Mouse (Mus musculus) intestine, embryonic 16.5 days (tissue): ENCODE results near the gene Hist1h2br. TPM values are rescaled to one million over a fixed set of nuclear protein-coding genes. Genes with fewer than 3 reads are reported as not detected.
"Not testable (repeated sequence)": the region's sequence is repeated elsewhere in the genome, so short reads cannot be mapped to it uniquely, and the experiment has no call there.

Experiments
- ATAC-seq: fragments of 200-750 bp; cut with Nextera tagmentation; 2 replicates; pipeline ENCODE4 v1.8.0; 2017; ENCODE audit warnings: moderate TSS enrichment, moderate library complexity
- H3K27ac ChIP-seq: fragments of 300-500 bp; sonication (generic); 2 replicates; pipeline ENCODE4 v1.5.1; 2014; ENCODE audit warnings: mild to moderate bottlenecking, low read length
- H3K27me3 ChIP-seq: fragments of 300-500 bp; sonication (generic); replicated peaks from 2 replicates; pipeline ENCODE4 v1.6.1; 2014; ENCODE audit warnings: low read length, control low read depth, mixed read lengths; ENCODE audit not compliant: control insufficient read depth, insufficient read depth
- H3K36me3 ChIP-seq: fragments of 300-500 bp; sonication (generic); 2 replicates; pipeline ENCODE4 v1.6.1; 2014; ENCODE audit warnings: low read length, control low read depth; ENCODE audit not compliant: control insufficient read depth, insufficient read depth
- H3K4me1 ChIP-seq: fragments of 300-500 bp; sonication (generic); 2 replicates; pipeline ENCODE4 v1.6.1; 2014; ENCODE audit warnings: low read length, control low read depth, mixed read lengths; ENCODE audit not compliant: control insufficient read depth, insufficient read depth
- H3K4me2 ChIP-seq: fragments of 300-500 bp; sonication (generic); 2 replicates; pipeline ENCODE4 v1.6.1; 2014; ENCODE audit warnings: low read depth, low read length, control low read depth
- H3K4me3 ChIP-seq: fragments of 300-500 bp; sonication (generic); 2 replicates; pipeline ENCODE4 v1.5.1; 2014; ENCODE audit warnings: mild to moderate bottlenecking, low read length
- H3K9ac ChIP-seq: fragments of 300-500 bp; sonication (generic); 2 replicates; pipeline ENCODE4 v1.6.1; 2014; ENCODE audit warnings: low read depth, low read length
- H3K9me3 ChIP-seq: fragments of 300-500 bp; sonication (generic); 2 replicates; pipeline ENCODE4 v1.6.1; 2016; ENCODE audit warnings: low read length, control low read depth; ENCODE audit not compliant: control insufficient read depth
- WGBS: fragments of 180-500 bp; shearing (Covaris S2); extraction: QIAGEN DNeasy Blood & Tissue Kit; methylation state at CpG from one replicate; pipeline ENCODE4 v1.1.7; 2014; 5-methylcytosine and 5-hydroxymethylcytosine counted together
- polyA plus RNA-seq: library from polyadenylated mRNA; unstranded; fragments of >200 nt; fragmentation: Nextera tagmentation; extraction: Ambion mirVana; gene quantifications from 2 replicates; pipeline ENCODE4 v1.2.1, GENCODE M21; 2015

Hist1h2br gene
- polyA plus RNA-seq, 1 experiment from 2014 or later = 15.5 TPM

DNA sequence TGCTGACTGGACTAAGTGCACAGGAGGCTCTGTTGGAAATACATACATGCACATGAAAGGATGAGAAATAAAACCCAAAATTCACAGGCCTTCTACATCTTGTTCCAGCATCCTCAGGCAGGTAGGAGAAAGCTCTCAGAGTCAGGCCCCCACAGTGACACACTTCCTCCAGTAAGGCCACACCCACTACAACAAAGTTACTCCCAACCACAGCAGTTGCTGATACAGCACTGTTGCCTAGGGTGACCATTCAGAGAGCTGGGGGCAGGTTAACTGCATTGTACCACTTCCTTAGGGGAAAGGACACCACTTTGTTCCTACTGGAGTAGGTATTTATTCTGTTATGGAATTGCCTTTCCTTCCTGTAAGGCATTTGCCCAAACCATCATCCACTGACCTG is 36.4 kb upstream of the Hist1h2br start:
- H3K9me3 ChIP-seq, ATAC-seq, H3K4me1 ChIP-seq: not testable (repeated sequence)

DNA sequence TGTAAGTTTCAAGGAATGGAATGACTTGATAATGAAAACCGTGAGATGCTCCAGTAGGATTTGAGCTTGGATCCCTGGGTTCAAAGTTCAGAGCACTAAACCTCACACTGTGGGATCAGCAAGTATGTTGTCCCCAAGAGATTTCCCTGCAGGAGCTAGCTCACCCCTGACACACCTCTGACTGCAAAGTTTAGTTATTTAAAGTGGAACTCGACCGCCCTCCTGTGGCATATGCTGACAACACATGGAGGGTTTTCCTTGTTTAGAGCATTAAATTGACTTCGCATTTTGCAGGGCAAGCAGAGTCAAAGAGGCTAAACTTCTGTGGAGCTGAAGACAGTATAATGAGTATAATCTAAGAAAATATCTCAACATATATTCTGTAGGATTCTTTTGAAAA is 30.5 kb upstream of the Hist1h2br start:
- H3K4me3 ChIP-seq, H3K27ac ChIP-seq, H3K36me3 ChIP-seq, H3K4me2 ChIP-seq, H3K9me3 ChIP-seq, H3K27me3 ChIP-seq, H3K4me1 ChIP-seq, H3K9ac ChIP-seq: not testable (repeated sequence)
- peak; percentile 84 for ATAC-seq
- no CpG with 5 or more reads among the region's 4 CpGs for WGBS

More for the DNA sequence above, 36.4 kb upstream of the Hist1h2br start:
- not testable (repeated sequence) for H3K4me3 ChIP-seq, H3K9ac ChIP-seq, H3K4me2 ChIP-seq, H3K36me3 ChIP-seq, H3K27ac ChIP-seq, H3K27me3 ChIP-seq

DNA sequence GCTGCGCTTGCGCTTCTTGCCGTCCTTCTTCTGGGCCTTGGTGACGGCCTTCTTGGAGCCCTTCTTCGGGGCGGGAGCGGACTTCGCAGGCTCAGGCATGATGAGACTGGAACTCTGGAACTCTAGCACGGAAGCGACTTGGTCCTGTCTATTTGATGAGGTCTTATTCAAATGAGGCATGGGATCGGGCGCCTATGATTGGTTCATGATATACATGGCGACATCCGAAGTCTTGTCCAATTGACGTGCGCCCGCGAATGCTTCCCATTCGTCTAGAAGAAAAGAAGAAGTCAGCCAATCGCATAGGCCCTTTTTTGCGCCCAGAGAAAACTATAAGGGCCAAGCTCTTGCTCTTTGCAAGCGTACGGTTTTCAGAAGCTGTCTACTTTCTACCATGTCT is 23.5 kb upstream of the Hist1h2br start, which contains the start of the genes Hist1h2bq and Hist1h2ao:
TSS of gene Hist1h2bq (minus strand) at position 125 of the 400 bp plus-strand sequence.
TSS of gene Hist1h2ao (plus strand) at position 393 of the 400 bp plus-strand sequence.
- H3K4me1 ChIP-seq, H3K27ac ChIP-seq, H3K4me2 ChIP-seq, H3K9me3 ChIP-seq, H3K36me3 ChIP-seq, H3K4me3 ChIP-seq, H3K27me3 ChIP-seq, H3K9ac ChIP-seq: not testable (repeated sequence)
- WGBS = no CpG with 5 or more reads among the region's 23 CpGs
- ATAC-seq = peak; percentile 95

DNA sequence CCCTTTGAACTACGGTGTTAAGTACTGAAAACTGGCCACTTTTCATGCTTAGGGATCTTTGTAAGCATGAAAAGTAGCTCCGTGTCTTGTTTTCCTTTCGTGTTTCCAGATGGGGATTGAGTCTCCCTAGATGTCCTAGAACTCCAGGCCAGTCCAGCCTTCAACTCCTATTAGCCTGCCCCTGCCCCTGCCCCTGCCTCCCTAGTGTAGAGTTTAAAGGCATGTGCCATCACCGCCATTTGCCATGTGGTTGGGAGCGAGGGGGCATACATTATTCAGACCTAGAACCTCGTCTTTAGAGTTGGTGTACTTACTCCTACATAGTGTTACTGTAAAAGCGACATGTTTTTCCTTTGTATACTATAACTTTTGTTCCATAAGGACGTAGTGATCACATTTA is 22.5 kb upstream of the Hist1h2br start:
- not testable (repeated sequence) for H3K27me3 ChIP-seq, H3K36me3 ChIP-seq, H3K9me3 ChIP-seq, H3K4me3 ChIP-seq, H3K4me2 ChIP-seq, H3K9ac ChIP-seq, H3K4me1 ChIP-seq, H3K27ac ChIP-seq
- ATAC-seq = peak; percentile 19
- no CpG with 5 or more reads among the region's 8 CpGs for WGBS

GRCm38 (mm10) chr13:21811539-21811938 is 22.0 kb upstream of the Hist1h2br start, which contains the start of gene Hist1h4m:
TSS of gene Hist1h4m (plus strand) at chr13:21811746.
- not testable (repeated sequence) for H3K36me3 ChIP-seq, H3K4me1 ChIP-seq, H3K4me2 ChIP-seq, H3K27ac ChIP-seq, H3K9ac ChIP-seq, H3K27me3 ChIP-seq, H3K9me3 ChIP-seq, H3K4me3 ChIP-seq
- no CpG with 5 or more reads among the region's 24 CpGs for WGBS
- ATAC-seq = peak; percentile 47

DNA sequence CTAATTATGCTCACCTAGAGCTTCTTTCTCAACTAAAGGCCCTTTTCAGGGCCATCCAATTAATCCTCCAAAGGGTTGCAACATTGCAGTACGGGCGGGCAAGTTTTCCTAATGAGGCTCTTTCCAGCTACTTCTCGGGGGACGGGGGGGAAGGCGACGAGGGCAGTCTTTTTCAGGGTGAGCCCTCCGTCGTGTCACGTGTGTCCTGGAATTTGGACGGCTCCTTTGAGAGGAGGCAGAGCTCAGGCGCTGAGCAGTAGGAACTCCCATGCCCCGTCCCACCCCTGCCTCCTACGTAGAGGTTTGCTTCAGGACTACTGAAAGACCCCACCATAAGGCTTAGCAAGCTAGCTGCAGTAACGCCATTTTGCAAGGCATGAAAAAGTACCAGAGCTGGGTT is 21.5 kb upstream of the Hist1h2br start:
- H3K4me1 ChIP-seq, H3K27me3 ChIP-seq, H3K4me3 ChIP-seq, H3K9ac ChIP-seq, H3K4me2 ChIP-seq, H3K36me3 ChIP-seq, H3K27ac ChIP-seq, H3K9me3 ChIP-seq: not testable (repeated sequence)
- WGBS = 0% methylated on average over 14 of the region's 14 CpGs
- peak; percentile 60 for ATAC-seq

- not testable (repeated sequence) for H3K27ac ChIP-seq, H3K4me1 ChIP-seq, H3K27me3 ChIP-seq, H3K4me3 ChIP-seq, H3K9ac ChIP-seq, H3K9me3 ChIP-seq, H3K36me3 ChIP-seq, H3K4me2 ChIP-seq
- peak; percentile 42; the same call in 1 of the 2 replicates for ATAC-seq
- 71% methylated on average over 7 of the region's 16 CpGs for WGBS
Measured at GRCm38 (mm10) chr13:21820082-21820890, 13.3 kb upstream of the Hist1h2br start.

- 67% methylated on average over 3 of the region's 3 CpGs for WGBS
- no peak overlapping the region for H3K9ac ChIP-seq
- H3K4me1 ChIP-seq = no peaks in the 10 kb centered on the region
- H3K4me3 ChIP-seq = no peak overlapping the region
- ATAC-seq = no peak
- no peak overlapping the region for H3K27ac ChIP-seq
- no peaks in the 10 kb centered on the region for H3K27me3 ChIP-seq
- H3K4me2 ChIP-seq = no peak overlapping the region
- no peaks in the 10 kb centered on the region for H3K9me3 ChIP-seq
- H3K36me3 ChIP-seq = no peaks in the 10 kb centered on the region
Measured at GRCm38 (mm10) chr13:21828511-21828910, 5.0 kb upstream of the Hist1h2br start.

DNA sequence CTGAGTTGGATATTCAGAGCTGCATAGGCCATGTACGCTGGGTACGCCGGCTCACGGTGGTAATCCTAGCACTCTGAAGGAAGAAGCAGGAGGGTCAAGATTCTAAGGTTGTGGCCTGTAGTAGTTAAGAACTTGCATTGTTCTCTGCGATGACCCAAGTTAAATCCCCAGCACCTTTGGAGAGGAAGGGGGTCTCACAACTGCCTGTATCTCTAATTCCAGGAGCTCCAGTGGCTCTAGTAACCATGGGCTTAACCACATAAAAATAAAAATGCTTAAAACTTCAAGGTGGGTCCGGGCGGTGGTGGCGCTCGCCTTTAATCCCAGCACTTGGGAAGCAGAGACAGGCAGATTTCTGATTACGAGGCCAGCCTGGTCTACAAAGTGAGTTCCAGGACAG is 3.2 kb upstream of the Hist1h2br start:
- ATAC-seq = no peak
- H3K36me3 ChIP-seq = no peaks in the 10 kb centered on the region
- WGBS = 89% methylated on average over 10 of the region's 10 CpGs
- H3K27me3 ChIP-seq = no peaks in the 10 kb centered on the region
- H3K4me2 ChIP-seq = no peak overlapping the region
- no peaks in the 10 kb centered on the region for H3K9me3 ChIP-seq
- H3K27ac ChIP-seq = no peak overlapping the region
- no peaks in the 10 kb centered on the region for H3K4me1 ChIP-seq
- H3K9ac ChIP-seq = no peak overlapping the region
- H3K4me3 ChIP-seq = no peak overlapping the region
